Mouse (Mus musculus) gastrocnemius, adult 18-20 months (tissue): ENCODE data around the gene Rhot2. TPM values are rescaled to one million over a fixed set of nuclear protein-coding genes. Genes with fewer than 3 reads are reported as not detected.

Experiments
- DNase-seq: peaks from one replicate; pipeline ENCODE4 v3.0.0; 2021; ENCODE audit warnings: low spot score
- long read RNA-seq, 2 experiments: library from polyadenylated mRNA; stranded (forward); transcript quantifications; one replicate each; pipeline ENCODE4 v2.0.0; 2021
- total RNA-seq, 2 experiments: library from RNA; stranded (reverse); gene quantifications; 2 replicates each; pipeline ENCODE4 v1.2.3; 2021

Gene Rhot2
- total RNA-seq, result 10 to 100 TPM; 72.4 to 72.9 TPM
- long read RNA-seq, experiment 1, transcript Rhot2-201 (19 exons, 3,189 nt), result major isoform, 10 of 24 reads
- long read RNA-seq, experiment 1, partial matches to known transcripts, result 9 of 24 reads
- long read RNA-seq, experiment 1, other reads (novel, unspliced or antisense), result 5 of 24 reads
- long read RNA-seq, experiment 2, transcript Rhot2-201 (19 exons, 3,189 nt), result major isoform, 15 of 30 reads
- long read RNA-seq, experiment 2, partial matches to known transcripts, result 10 of 30 reads
- long read RNA-seq, experiment 2, other reads (novel, unspliced or antisense), result 5 of 30 reads

- DNase-seq, result peak; percentile 97
Observed at GRCm38 (mm10) chr17:25844396-25844901, at the start of gene Rhot2. Gene Rhot2 (minus strand): TSS chr17:25844851.

GRCm38 (mm10) chr17:25893975-25894617 is 49.4 kb upstream of the Rhot2 start:
- DNase-seq, result peak; percentile 60

GRCm38 (mm10) chr17:25888837-25889236 is 44.2 kb upstream of the Rhot2 start:
- no peak for DNase-seq

- DNase-seq, result no peak
Observed at GRCm38 (mm10) chr17:25887467-25887866, 42.8 kb upstream of the Rhot2 start.

- no peak for DNase-seq
Observed at GRCm38 (mm10) chr17:25886806-25887205, 42.2 kb upstream of the Rhot2 start.

- DNase-seq, result no peak
Observed at GRCm38 (mm10) chr17:25885636-25886035, 41.0 kb upstream of the Rhot2 start.

- DNase-seq, result no peak
Observed at GRCm38 (mm10) chr17:25883824-25884223, 39.2 kb upstream of the Rhot2 start.

GRCm38 (mm10) chr17:25883268-25883667 is 38.6 kb upstream of the Rhot2 start:
- no peak for DNase-seq

- no peak for DNase-seq
Observed at GRCm38 (mm10) chr17:25882306-25882705, 37.7 kb upstream of the Rhot2 start.

- no peak for DNase-seq
Observed at GRCm38 (mm10) chr17:25881691-25882090, 37.0 kb upstream of the Rhot2 start.

- no peak for DNase-seq
Observed at GRCm38 (mm10) chr17:25880913-25881641, 36.4 kb upstream of the Rhot2 start.

GRCm38 (mm10) chr17:25880196-25880910 is 35.7 kb upstream of the Rhot2 start, which contains the start of gene Wfikkn1:
Gene Wfikkn1 (minus strand): TSS chr17:25880858.
- DNase-seq, result no peak

GRCm38 (mm10) chr17:25879750-25880149 is 35.1 kb upstream of the Rhot2 start:
- DNase-seq, result no peak

- DNase-seq, result no peak
Observed at GRCm38 (mm10) chr17:25879261-25879660, 34.6 kb upstream of the Rhot2 start.

GRCm38 (mm10) chr17:25878611-25879180 is 34.0 kb upstream of the Rhot2 start:
- DNase-seq, result no peak

GRCm38 (mm10) chr17:25877741-25878610 is 33.3 kb upstream of the Rhot2 start:
- DNase-seq, result no peak

- no peak for DNase-seq
Observed at GRCm38 (mm10) chr17:25877025-25877424, 32.4 kb upstream of the Rhot2 start.

GRCm38 (mm10) chr17:25876347-25876915 is 31.8 kb upstream of the Rhot2 start:
- no peak for DNase-seq
